Mouse (Mus musculus) kidney, embryonic 16.5 days (tissue): ENCODE measurements around the gene Samd10. TPM values are rescaled to one million over a fixed set of nuclear protein-coding genes. Genes with fewer than 3 reads are reported as not detected.

ENCODE experiments used
- microRNA-seq: library from miRNA; unstranded; fragments of <30 nt; microRNA quantifications from one replicate; pipeline ENCODE4, GENCODE M21; 2016
- polyA plus RNA-seq: library from polyadenylated mRNA; unstranded; fragments of >200 nt; fragmentation: Nextera tagmentation; extraction: Ambion mirVana; gene quantifications from 2 replicates; pipeline ENCODE4 v1.2.1, GENCODE M21; 2015

Samd10 gene
- polyA plus RNA-seq, 1 experiment from 2014 or later = 29.5 TPM

Small RNA genes within 50 kb of the gene (microRNA-seq; reads per million reads assigned to microRNA genes)
- not detected for gene Mir7006

Other genes with a start within 250 kb of the Samd10 start
- gene Zgpat, start 234.3 kb downstream of the Samd10 start, polyA plus RNA-seq = 48.8 and 50.5 TPM in 2 replicates
- gene Arfrp1, start 233.8 kb downstream of the Samd10 start, polyA plus RNA-seq = 72.5 and 73.5 TPM in 2 replicates
- 28.3 and 32.6 TPM in 2 replicates for gene Lime1, start 219.1 kb downstream of the Samd10 start, polyA plus RNA-seq
- 26.2 and 30.5 TPM in 2 replicates for gene Zbtb46, start 139.8 kb downstream of the Samd10 start, polyA plus RNA-seq
- gene Abhd16b, start 106.0 kb downstream of the Samd10 start, polyA plus RNA-seq = 0.15 and 0.20 TPM in 2 replicates
- gene Tpd52l2, start 102.1 kb downstream of the Samd10 start, polyA plus RNA-seq = 168 and 172 TPM in 2 replicates
- 91.7 and 100 TPM in 2 replicates for gene Dnajc5, start 78.7 kb downstream of the Samd10 start, polyA plus RNA-seq
- 66.9 and 71.7 TPM in 2 replicates for gene Uckl1, start 14.3 kb downstream of the Samd10 start, polyA plus RNA-seq
- gene Prpf6, start 7.3 kb downstream of the Samd10 start, polyA plus RNA-seq = 75.2 and 79.7 TPM in 2 replicates
- gene Zfp512b, start 6.4 kb downstream of the Samd10 start, polyA plus RNA-seq = 37.8 and 41.1 TPM in 2 replicates
- gene Gm29797, start 57.8 kb upstream of the Samd10 start, polyA plus RNA-seq = 0.21 and 0.49 TPM in 2 replicates
- gene Sox18, start 72.4 kb upstream of the Samd10 start, polyA plus RNA-seq = 61.6 and 65.2 TPM in 2 replicates
- 29.3 and 29.9 TPM in 2 replicates for gene Tcea2, start 81.1 kb upstream of the Samd10 start, polyA plus RNA-seq
- 67.7 and 72.1 TPM in 2 replicates for gene Rgs19, start 94.8 kb upstream of the Samd10 start, polyA plus RNA-seq
- gene Lkaaear1, start 99.2 kb upstream of the Samd10 start, polyA plus RNA-seq = not detected in 2 replicates
- gene Oprl1, start 115.8 kb upstream of the Samd10 start, polyA plus RNA-seq = 0.50 and 0.67 TPM in 2 replicates
- 0.27 and 0.31 TPM in 2 replicates for gene Myt1, start 164.1 kb upstream of the Samd10 start, polyA plus RNA-seq
- gene Pcmtd2, start 238.6 kb upstream of the Samd10 start, polyA plus RNA-seq = 36.6 and 40.9 TPM in 2 replicates